Mouse (Mus musculus) testis, adult 2 months (tissue): ENCODE data around the gene Zfp536.

ENCODE experiments used
- CTCF ChIP-seq: fragments of 200-500 bp; IDR thresholded peaks from 2 replicates; pipeline ENCODE4 v1.5.1; 2012; ENCODE audit warnings: low read depth, mild to moderate bottlenecking, inconsistent platforms, low read length, moderate library complexity; ENCODE audit not compliant: control insufficient read depth, insufficient read depth, insufficient replicate concordance
- POLR2A ChIP-seq: fragments of 200-500 bp; IDR thresholded peaks from 2 replicates; pipeline ENCODE4 v1.6.1; 2012; ENCODE audit warnings: low read depth, mild to moderate bottlenecking, inconsistent platforms, low read length, moderate library complexity; ENCODE audit not compliant: control insufficient read depth

DNA sequence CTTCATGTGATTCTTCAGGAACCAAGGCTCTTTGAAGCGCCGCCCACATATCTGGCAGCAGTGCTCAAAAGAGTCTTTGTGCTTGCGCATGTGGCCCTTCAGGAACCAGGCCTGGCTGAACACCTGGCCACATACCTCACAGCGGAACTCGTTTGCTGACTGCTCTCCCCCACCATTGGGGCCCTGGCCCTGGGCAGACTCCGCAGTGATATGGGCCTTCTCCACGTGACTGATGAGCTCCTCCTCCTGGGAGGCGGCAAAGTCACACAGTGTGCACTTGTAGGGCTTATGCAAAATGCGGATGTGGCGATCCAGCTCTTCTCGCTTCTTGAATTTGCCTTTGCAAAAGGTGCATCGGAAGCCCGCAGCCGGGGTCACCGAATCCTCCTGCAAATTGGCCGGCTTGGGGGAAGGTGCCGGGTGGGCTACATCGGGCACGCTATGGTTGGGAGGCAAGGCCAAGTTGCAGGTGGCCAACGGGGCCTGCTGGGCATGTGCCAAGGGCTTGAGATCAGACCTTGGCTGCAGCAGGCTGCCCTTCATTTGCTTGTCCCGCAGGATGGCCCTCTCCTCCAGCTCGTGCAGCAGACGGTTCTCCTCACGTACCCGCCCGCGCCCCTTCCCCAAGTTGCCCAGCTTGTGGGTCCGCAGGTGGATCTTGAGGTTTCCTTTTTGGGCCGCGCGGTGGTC is 204.5 kb downstream of the Zfp536 start:
- TF ChIP-seq POLR2A (no peak), CTCF (no peak)
